17 mouse cellular contexts compared by ENCODE assay signal in genomic region chr3:156896106-156896505, GRCm38 (mm10).
"Had no signal": no experiment of that assay in that cellular context is flagged by ENCODE, and none has a peak within 500 bp of the region (broad histone marks: within the 10 kb centered on the region; RNA-seq: fewer than 3 reads in every experiment).

No protein-coding gene starts in this region.

- H3K9ac ChIP-seq: limb, embryonic 13.5 days; liver, embryonic 13.5 days; lung, embryonic 14.5 days; neural tube, embryonic 13.5 days had no signal

- H3K9me3 ChIP-seq: limb, embryonic 10.5 days; limb, embryonic 13.5 days; liver, embryonic 13.5 days; neural tube, embryonic 13.5 days had no signal

- H3K27ac ChIP-seq: kidney, postnatal 0 days; layer of hippocampus, adult 2 months; limb, embryonic 10.5 days; limb, embryonic 13.5 days; liver, embryonic 13.5 days; macrophage had no signal

- H3K27me3 ChIP-seq: limb, embryonic 13.5 days; liver, embryonic 13.5 days; neural tube, embryonic 13.5 days had no signal

- H3K4me3 ChIP-seq: layer of hippocampus, adult 2 months; limb, embryonic 10.5 days; limb, embryonic 13.5 days; liver, embryonic 13.5 days; neural tube, embryonic 13.5 days had no signal

- H3K4me1 ChIP-seq: limb, embryonic 10.5 days; limb, embryonic 13.5 days; liver, embryonic 13.5 days had no signal

- H3K4me2 ChIP-seq: limb, embryonic 13.5 days; liver, embryonic 13.5 days; lung, embryonic 14.5 days; neural tube, embryonic 13.5 days had no signal

- DNase-seq: kidney, adult 2 months; kidney, postnatal 25 days; layer of hippocampus, adult 9-11 months; liver; liver, embryonic 13.5 days; lung, embryonic 14.5 days; retina, postnatal 1 day; thymus, adult 18-20 months; thymus, postnatal 36 days had no signal

- H3K36me3 ChIP-seq: limb, embryonic 10.5 days; limb, embryonic 13.5 days; liver, embryonic 13.5 days; neural tube, embryonic 13.5 days had no signal

- ATAC-seq: intestine, postnatal 0 days; lung, postnatal 0 days had no signal
